ENCODE assay signal across 18 mouse cellular contexts in the genomic region with DNA sequence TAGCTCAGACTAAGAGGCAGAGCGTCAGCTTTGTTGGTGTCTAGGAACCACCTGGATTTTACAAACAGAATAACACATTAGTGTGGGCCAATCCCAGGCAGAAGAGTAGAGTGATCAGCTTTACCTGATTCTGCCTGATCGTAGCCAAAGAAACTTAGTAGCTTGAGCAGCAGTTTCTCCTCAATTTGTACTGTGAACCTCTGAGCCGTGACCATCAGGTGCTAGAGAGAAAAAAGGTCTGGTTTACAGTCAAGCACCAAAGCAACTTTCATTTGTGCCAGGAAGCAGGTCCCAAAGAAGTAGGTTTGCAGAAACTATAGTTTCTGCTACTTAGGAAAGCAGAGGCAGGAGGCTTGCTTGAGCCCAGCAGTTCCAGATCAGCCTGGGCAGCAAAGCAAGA.
"Had no signal": no experiment of that assay in that cellular context is flagged by ENCODE, and none has a peak within 500 bp of the region (broad histone marks: within the 10 kb centered on the region; RNA-seq: fewer than 3 reads in every experiment).

No protein-coding gene starts in this region.

- DNase-seq: layer of hippocampus, adult 9-11 months; liver; liver, postnatal 0 days; lung, embryonic 14.5 days; thymus, adult 18-20 months; thymus, postnatal 36 days had no signal

- H3K27ac ChIP-seq: hindbrain, embryonic 15.5 days; layer of hippocampus, adult 2 months; limb, embryonic 10.5 days; limb, embryonic 13.5 days; liver, embryonic 14.5 days; macrophage; midbrain, embryonic 10.5 days; midbrain, embryonic 13.5 days; neural tube, embryonic 13.5 days had no signal

- H3K27me3 ChIP-seq: hindbrain, embryonic 15.5 days; limb, embryonic 13.5 days; midbrain, embryonic 13.5 days; neural tube, embryonic 13.5 days had no signal

- H3K9ac ChIP-seq: hindbrain, embryonic 15.5 days; limb, embryonic 13.5 days; liver, embryonic 14.5 days; liver, postnatal 0 days; lung, embryonic 14.5 days; midbrain, embryonic 13.5 days; neural tube, embryonic 13.5 days had no signal

- H3K4me2 ChIP-seq: hindbrain, embryonic 15.5 days; limb, embryonic 13.5 days; lung, embryonic 14.5 days; midbrain, embryonic 13.5 days; neural tube, embryonic 13.5 days had no signal

- ATAC-seq: liver, postnatal 0 days; lung, postnatal 0 days; midbrain, embryonic 13.5 days; midbrain, embryonic 16.5 days had no signal

- H3K9me3 ChIP-seq: hindbrain, embryonic 15.5 days; limb, embryonic 10.5 days; limb, embryonic 13.5 days; midbrain, embryonic 10.5 days; midbrain, embryonic 13.5 days; neural tube, embryonic 13.5 days had no signal

- H3K4me1 ChIP-seq: hindbrain, embryonic 15.5 days; midbrain, embryonic 10.5 days had no signal

- H3K4me3 ChIP-seq: hindbrain, embryonic 15.5 days; layer of hippocampus, adult 2 months; limb, embryonic 10.5 days; limb, embryonic 13.5 days; midbrain, embryonic 10.5 days; midbrain, embryonic 13.5 days; myocyte; neural tube, embryonic 13.5 days had no signal
